Mouse (Mus musculus): ENCODE measurements around the gene Il17f.
"Not testable (repeated sequence)": the region's sequence is repeated elsewhere in the genome, so short reads cannot be mapped to it uniquely, and the experiment has no call there.

The Il17f gene

GRCm38 (mm10) chr1:20774026-20774730 lies 16.2 kb downstream of the Il17f start:
- not testable (repeated sequence) for DNase-seq

DNA sequence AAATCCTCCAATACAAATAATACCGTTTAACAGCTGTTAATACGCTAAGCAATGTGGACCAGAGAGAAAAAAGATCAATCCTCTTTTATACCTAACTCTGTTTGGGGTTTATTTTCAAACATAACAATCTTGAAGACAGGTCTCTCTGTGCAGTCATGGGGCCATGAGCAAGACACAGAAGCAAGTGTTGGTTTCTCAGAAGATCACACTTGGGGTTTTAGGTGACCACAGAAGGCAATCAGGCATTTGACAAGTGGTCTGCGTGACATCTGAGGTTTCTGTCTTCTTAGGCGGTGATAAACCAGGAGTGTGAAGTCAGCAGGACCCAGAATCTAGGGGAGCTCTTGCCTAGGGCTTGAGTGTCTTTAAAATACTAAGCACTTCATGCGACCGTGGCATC lies 23.9 kb downstream of the Il17f start:
- no peak for DNase-seq

- no peak for DNase-seq
Observed at GRCm38 (mm10) chr1:20761411-20761810, 29.0 kb downstream of the Il17f start.

GRCm38 (mm10) chr1:20760331-20760730 lies 30.1 kb downstream of the Il17f start:
- no peak for DNase-seq

DNA sequence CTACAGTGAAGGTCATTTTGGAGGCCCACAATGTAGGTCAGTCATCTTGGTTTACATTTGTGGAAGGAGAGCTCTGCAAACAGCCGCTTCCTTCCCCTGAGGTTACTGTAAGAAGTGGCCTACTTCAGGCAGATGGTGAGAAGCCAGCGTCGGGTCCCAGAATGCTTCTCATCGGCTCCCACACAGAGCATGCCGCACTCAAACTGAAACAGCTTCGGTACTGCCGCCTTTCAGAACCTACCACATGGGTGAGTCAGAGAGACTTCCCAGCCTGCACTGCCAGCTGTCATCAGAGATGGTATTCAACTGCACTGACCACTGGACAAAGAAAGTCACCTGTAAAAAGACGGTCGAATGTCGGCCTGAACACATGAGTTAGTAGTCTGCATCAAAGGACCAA lies 30.6 kb downstream of the Il17f start:
- DNase-seq: no peak

GRCm38 (mm10) chr1:20757586-20757985 lies 32.8 kb downstream of the Il17f start:
- no peak for DNase-seq

GRCm38 (mm10) chr1:20754439-20754838 lies 36.0 kb downstream of the Il17f start:
- DNase-seq: no peak

DNA sequence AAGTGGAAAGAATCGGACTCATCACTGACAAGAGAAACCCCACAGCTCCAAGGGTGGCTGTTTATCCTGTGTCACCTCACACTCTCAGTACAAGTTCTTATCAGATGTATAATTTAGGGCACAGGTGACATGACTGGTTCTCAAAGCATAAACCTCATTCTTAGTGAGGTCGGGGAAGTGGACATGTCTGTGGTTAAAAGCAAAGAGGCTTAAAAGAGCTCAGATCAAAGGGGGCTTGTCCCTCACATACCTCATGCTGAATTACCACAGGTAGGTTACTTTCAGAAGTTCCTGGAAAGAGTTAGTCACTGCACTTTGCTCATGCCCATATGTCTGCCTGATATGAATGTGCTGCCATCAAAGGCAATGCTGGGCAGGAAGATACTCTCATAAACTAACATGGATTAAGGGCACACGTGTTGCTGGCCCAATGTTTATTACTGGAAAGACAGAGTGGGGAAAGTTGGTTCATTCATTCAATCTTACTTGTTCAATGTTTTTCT lies 49.9 kb downstream of the Il17f start:
- no peak for DNase-seq

GRCm38 (mm10) chr1:20738483-20738882 lies 51.9 kb downstream of the Il17f start:
- no peak for DNase-seq

GRCm38 (mm10) chr1:20736572-20736971 lies 53.8 kb downstream of the Il17f start:
- no peak for DNase-seq

- no peak for DNase-seq
Observed at GRCm38 (mm10) chr1:20730903-20731302, 59.5 kb downstream of the Il17f start, which contains the start of gene Il17a. Gene Il17a, plus strand, starts transcription at chr1:20730905.

All from thymus, postnatal 14 days (tissue).